Mouse (Mus musculus): Measurements from ENCODE around the gene Abcb1a.

DNA sequence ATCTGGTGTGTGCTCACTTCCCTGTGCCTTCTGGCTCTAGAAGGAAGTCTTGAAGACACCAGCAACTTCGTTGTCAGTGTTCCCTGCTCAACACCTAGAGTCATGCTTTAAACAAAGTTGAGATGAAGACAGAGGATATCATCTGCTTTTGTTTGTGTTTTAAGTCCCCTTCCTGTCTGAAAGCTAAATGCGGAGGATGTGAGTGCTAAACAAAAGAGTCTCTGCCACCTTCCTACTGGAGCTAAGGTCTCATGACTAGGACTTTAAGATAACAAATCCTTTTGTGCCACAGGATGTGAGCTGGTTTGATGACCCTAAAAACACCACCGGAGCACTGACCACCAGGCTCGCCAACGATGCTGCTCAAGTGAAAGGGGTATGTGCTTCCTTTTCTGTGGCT, 63.0 kb downstream of the Abcb1a start:
- TF ChIP-seq POLR2A (IDR thresholded peaks at IDR 0.05; ENCODE audit: insufficient read length, low read depth) (no peak), TCF12 (IDR thresholded peaks at IDR 0.05; ENCODE audit: insufficient read depth, poor library complexity, severe bottlenecking) (no peak)
